Mouse (Mus musculus) limb, embryonic 10.5 days (tissue): ENCODE data around the gene Gm21958. TPM values are rescaled to one million over a fixed set of nuclear protein-coding genes. Genes with fewer than 3 reads are reported as not detected.
A peak's percentile ranks its signal among the peaks of the same experiment; 100 is the strongest.
"Not testable (repeated sequence)": the region's sequence is repeated elsewhere in the genome, so short reads cannot be mapped to it uniquely, and the experiment has no call there.

Source experiments
- DNase-seq: peaks from one replicate; pipeline ENCODE4 v3.0.0-alpha.2; 2017; ENCODE audit warnings: low spot score
- H3K27ac ChIP-seq: fragments of 300-500 bp; sonication (generic); 2 replicates; pipeline ENCODE4 v1.5.1; 2016; ENCODE audit warnings: mild to moderate bottlenecking
- H3K27me3 ChIP-seq: fragments of 300-500 bp; sonication (generic); 2 replicates; pipeline ENCODE4 v1.6.1; 2016; ENCODE audit warnings: low read depth, mild to moderate bottlenecking; ENCODE audit not compliant: poor library complexity, severe bottlenecking
- H3K36me3 ChIP-seq: fragments of 300-500 bp; sonication (generic); 2 replicates; pipeline ENCODE4 v1.6.1; 2016; ENCODE audit warnings: mild to moderate bottlenecking, moderate library complexity
- H3K4me1 ChIP-seq: fragments of 300-500 bp; sonication (generic); 2 replicates; pipeline ENCODE4 v1.6.1; 2016
- H3K4me3 ChIP-seq: fragments of 300-500 bp; sonication (generic); 2 replicates; pipeline ENCODE4 v1.5.1; 2016; ENCODE audit warnings: mild to moderate bottlenecking, moderate library complexity
- H3K9me3 ChIP-seq: fragments of 300-500 bp; sonication (generic); replicated peaks from 2 replicates; pipeline ENCODE4 v1.6.1; 2016; ENCODE audit warnings: mild to moderate bottlenecking
- WGBS: fragments of 180-500 bp; shearing (Covaris S2); methylation state at CpG from one replicate; pipeline ENCODE4 v1.1.7; 2016; 5-methylcytosine and 5-hydroxymethylcytosine counted together
- polyA plus RNA-seq: library from polyadenylated mRNA; unstranded; fragments of >200 nt; fragmentation: Nextera tagmentation; extraction: Ambion mirVana; gene quantifications from 2 replicates; pipeline ENCODE4 v1.2.1, GENCODE M21; 2016

Gene Gm21958
- polyA plus RNA-seq, 1 experiment from 2014 or later = 1.5 TPM

GRCm38 (mm10) chr3:54704106-54704505 lies 10.0 kb downstream of the Gm21958 start:
- 94% methylated on average over 8 of the region's 8 CpGs for WGBS
- DNase-seq = not testable (repeated sequence)

GRCm38 (mm10) chr3:54699759-54700301 lies 14.3 kb downstream of the Gm21958 start:
- no peaks in the 10 kb centered on the region for H3K4me1 ChIP-seq
- H3K27ac ChIP-seq = no peak overlapping the region
- H3K4me3 ChIP-seq = no peak overlapping the region
- WGBS = 79% methylated on average over 5 of the region's 5 CpGs
- H3K36me3 ChIP-seq = peaks cover 96% of the 10 kb centered on the region
- H3K27me3 ChIP-seq = no peaks in the 10 kb centered on the region
- no peak for DNase-seq
- H3K9me3 ChIP-seq = no peaks in the 10 kb centered on the region

More at GRCm38 (mm10) chr3:54704106-54704505, 10.0 kb downstream of the Gm21958 start:
- peaks cover 94% of the 10 kb centered on the region for H3K36me3 ChIP-seq
- H3K4me1 ChIP-seq, H3K9me3 ChIP-seq, H3K27ac ChIP-seq, H3K4me3 ChIP-seq, H3K27me3 ChIP-seq: not testable (repeated sequence)

DNA sequence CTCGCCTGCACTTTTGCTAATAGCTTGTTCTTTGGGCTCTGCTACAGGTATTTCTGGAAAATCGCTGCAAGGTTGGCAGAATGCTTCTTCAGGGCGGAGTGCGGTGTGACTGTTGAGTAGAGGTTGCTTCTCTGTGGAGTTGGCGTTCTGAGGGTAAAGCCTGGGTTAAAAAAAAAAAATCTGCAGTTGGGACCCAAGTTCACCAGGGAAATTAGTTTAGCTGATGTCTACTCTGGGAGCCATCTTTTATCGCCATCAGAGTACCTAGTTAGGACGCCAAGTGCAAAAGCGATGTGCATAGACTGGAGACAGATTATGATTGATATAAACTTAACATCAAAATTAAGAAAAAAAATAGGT lies 21.1 kb downstream of the Gm21958 start:
- under 1% methylated on average over 8 of the region's 8 CpGs for WGBS
- peak overlapping the region; percentile 77 for H3K4me3 ChIP-seq
- DNase-seq = no peak

DNA sequence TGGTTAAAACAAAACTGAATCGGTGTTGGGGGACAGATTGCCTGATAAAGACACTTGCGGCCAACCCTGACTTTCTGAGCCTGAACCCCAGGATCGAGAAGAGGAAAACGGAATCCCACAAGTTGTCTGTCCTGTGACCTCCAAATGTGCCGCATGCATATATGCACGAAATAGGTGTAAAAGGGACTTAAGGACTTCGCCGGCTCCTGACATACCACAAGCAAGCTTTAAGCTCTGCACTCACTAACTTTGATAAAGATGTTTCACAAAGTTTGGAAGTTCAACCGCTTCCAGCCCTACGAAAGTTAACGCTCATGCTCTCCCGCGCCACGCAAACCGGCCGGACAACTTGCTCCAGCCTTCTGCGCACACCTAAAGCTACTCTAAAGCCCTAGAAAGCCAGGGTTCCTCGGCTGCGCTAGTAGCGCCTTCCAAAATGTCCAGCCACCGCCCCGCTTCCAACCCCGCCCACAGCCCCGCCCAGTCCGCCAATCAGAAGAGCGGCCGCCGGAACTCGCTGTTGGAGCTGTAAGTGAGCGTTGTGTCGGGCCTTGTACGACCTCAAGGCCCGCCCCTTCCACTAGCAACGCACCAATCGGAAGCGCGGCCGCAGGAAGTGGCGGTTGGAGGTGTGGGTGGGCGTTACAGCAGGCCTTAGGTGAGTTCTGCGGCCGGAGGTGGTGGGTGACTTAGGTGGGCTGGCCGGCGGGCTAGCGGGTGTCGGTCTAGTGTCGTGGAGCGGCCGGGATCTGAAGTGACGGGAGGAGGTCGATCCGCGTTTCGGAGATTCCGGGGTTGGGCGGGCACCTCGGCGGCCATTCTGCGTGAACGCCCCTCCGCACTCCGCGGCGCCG lies 21.7 kb downstream of the Gm21958 start, which contains the start of gene Supt20:
TSS of gene Supt20 (plus strand) at position 606 of the 854 bp plus-strand sequence.
- peak within 1 kb of the TSS; percentile 77 for H3K4me3 ChIP-seq
- H3K27ac ChIP-seq = peak within 1 kb of the TSS; percentile 92
- DNase-seq = peak; percentile 97
- H3K9me3 ChIP-seq = no peaks in the 10 kb centered on the region
- H3K27me3 ChIP-seq = no peaks in the 10 kb centered on the region
- H3K36me3 ChIP-seq = peaks cover 31% of the 10 kb centered on the region
- 0 out of 2 replicates have a peak, but pooled peaks cover 4% of the 10 kb centered on the region for H3K4me1 ChIP-seq
- 2% methylated on average over 65 of the region's 65 CpGs for WGBS

More for the DNA sequence above, 21.1 kb downstream of the Gm21958 start:
- no peaks in the 10 kb centered on the region for H3K9me3 ChIP-seq
- H3K4me1 ChIP-seq = 0 out of 2 replicates have a peak, but pooled peaks cover 4% of the 10 kb centered on the region
- H3K36me3 ChIP-seq = peaks cover 37% of the 10 kb centered on the region
- peak overlapping the region; percentile 92 for H3K27ac ChIP-seq
- no peaks in the 10 kb centered on the region for H3K27me3 ChIP-seq

DNA sequence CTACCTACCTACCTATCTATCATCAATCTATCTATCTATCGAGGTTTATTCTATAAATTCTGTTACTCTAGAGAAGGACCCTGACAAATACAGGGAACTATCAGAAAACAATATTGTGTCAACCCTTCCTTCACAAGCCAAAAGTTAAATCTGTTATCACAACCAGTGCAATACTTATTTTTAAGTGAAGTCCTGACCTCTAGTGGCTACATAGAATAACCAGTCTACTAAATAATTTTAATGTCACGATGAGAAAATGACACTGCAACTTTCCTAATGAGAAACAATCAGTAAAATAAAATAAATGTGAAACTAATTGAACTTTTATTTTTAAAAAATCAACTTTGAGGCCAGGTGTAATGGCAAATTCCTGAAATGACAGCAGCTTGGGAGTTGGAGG lies 25.1 kb downstream of the Gm21958 start:
- Histone ChIP-seq H3K36me3 (no peaks in the 10 kb centered on the region), H3K4me3 (no peak overlapping the region), H3K4me1 (0 out of 2 replicates have a peak, but pooled peaks cover 4% of the 10 kb centered on the region), H3K27ac (no peak overlapping the region), H3K9me3 (no peaks in the 10 kb centered on the region), H3K27me3 (no peaks in the 10 kb centered on the region)
- WGBS = 64% methylated on average over 2 of the region's 2 CpGs
- DNase-seq = no peak

DNA sequence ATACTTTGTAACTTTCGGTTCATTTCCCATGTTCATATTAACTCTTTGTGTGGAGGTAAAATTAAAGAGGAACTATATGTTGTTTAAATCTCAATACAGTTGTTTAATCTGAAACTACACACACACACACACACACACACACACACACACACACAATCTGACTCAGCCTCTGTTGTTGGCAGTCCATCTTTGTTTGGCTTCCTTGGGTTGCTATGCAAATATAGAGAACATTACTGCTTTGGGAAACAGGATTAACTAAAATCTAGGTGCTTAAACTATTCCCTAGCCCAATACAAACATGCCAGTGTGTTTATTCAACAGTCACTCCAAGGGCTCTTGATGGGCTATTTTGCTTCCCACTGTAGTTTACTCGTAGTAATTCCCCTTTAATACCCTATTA lies 26.9 kb downstream of the Gm21958 start:
- DNase-seq = no peak
- Histone ChIP-seq H3K9me3 (no peaks in the 10 kb centered on the region), H3K27ac (no peak overlapping the region), H3K36me3 (no peaks in the 10 kb centered on the region), H3K27me3 (no peaks in the 10 kb centered on the region), H3K4me3 (no peak overlapping the region), H3K4me1 (0 out of 2 replicates have a peak, but pooled peaks cover 4% of the 10 kb centered on the region)
- WGBS = 72% methylated on average over 2 of the region's 2 CpGs

DNA sequence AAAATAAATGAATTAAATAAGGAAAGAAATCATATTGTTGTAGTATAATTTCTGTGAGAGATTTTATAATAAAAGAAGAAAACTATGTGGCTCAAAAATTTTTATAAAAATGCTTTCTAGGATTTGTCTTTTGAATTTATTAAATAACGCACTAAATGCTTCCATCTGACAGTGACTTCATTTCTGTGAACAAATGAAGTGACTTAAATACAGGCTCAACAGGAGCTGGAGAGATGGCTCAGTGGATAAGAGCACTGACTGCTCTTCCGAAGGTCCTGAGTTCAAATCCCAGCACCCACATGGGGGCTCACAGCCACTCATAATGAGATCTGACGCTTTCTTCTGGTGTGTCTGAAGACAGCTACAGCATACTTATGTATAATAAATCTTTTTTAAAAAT lies 29.0 kb downstream of the Gm21958 start:
- H3K9me3 ChIP-seq = no peaks in the 10 kb centered on the region
- no peak overlapping the region for H3K4me3 ChIP-seq
- H3K27me3 ChIP-seq = no peaks in the 10 kb centered on the region
- no peak overlapping the region for H3K27ac ChIP-seq
- DNase-seq = no peak
- H3K36me3 ChIP-seq = no peaks in the 10 kb centered on the region
- peaks cover 4% of the 10 kb centered on the region; the same call in 1 of the 2 replicates for H3K4me1 ChIP-seq
- 93% methylated on average over 3 of the region's 3 CpGs for WGBS

DNA sequence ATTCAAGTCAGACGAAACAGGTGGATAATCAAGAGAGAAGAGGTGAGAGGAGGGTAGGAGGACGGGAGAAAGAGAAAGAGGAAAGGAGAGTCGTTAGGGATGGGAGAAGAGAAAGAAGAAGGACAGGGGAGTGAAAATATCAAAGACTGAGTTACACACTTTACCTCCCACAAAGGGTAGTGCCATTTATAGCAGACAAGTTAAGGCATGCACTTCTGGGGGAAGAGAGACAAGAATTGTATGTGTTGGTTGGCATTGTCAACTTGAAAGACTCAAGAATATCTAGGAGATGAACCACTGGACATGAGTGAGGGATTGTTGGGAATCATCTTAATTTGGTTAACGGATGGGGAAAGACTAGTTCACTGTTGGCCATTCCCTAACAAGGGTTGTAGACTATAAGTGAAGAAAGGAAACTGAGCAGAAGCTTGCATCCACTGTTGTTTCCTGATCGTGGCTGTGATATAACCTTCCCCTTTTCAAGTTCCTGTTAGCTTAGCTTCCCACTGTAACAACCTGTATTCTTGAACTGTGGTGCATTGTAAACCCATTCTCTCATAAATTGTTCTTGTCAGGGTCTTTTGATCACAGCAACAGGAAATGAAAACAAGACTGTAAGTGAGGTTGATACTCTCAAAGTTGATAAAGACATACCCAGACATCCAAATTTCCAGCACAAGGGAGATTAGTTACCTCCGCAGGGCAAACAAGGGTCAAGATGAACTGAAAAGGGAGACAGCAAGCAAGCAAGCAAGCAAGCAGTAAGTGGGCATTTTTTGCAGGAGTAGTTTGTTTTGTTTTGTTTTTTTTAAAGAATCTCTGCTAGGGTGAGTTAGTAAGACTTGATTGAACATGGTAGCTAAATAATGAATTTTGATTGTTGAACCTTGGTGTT lies 32.6 kb downstream of the Gm21958 start:
- WGBS = 63% methylated on average over 6 of the region's 6 CpGs
- no peaks in the 10 kb centered on the region for H3K36me3 ChIP-seq
- no peaks in the 10 kb centered on the region for H3K27me3 ChIP-seq
- H3K4me3 ChIP-seq = no peak overlapping the region
- H3K4me1 ChIP-seq = peaks cover 8% of the 10 kb centered on the region; the same call in 1 of the 2 replicates
- no peak for DNase-seq
- no peaks in the 10 kb centered on the region for H3K9me3 ChIP-seq
- H3K27ac ChIP-seq = no peak overlapping the region

GRCm38 (mm10) chr3:54676818-54677217 lies 37.3 kb downstream of the Gm21958 start:
- Histone ChIP-seq H3K27me3 (no peaks in the 10 kb centered on the region), H3K4me1 (peaks cover 8% of the 10 kb centered on the region; the same call in 1 of the 2 replicates), H3K9me3 (no peaks in the 10 kb centered on the region), H3K27ac (no peak overlapping the region), H3K4me3 (no peak overlapping the region), H3K36me3 (no peaks in the 10 kb centered on the region)
- DNase-seq = no peak
- WGBS = 81% methylated on average over 2 of the region's 2 CpGs

DNA sequence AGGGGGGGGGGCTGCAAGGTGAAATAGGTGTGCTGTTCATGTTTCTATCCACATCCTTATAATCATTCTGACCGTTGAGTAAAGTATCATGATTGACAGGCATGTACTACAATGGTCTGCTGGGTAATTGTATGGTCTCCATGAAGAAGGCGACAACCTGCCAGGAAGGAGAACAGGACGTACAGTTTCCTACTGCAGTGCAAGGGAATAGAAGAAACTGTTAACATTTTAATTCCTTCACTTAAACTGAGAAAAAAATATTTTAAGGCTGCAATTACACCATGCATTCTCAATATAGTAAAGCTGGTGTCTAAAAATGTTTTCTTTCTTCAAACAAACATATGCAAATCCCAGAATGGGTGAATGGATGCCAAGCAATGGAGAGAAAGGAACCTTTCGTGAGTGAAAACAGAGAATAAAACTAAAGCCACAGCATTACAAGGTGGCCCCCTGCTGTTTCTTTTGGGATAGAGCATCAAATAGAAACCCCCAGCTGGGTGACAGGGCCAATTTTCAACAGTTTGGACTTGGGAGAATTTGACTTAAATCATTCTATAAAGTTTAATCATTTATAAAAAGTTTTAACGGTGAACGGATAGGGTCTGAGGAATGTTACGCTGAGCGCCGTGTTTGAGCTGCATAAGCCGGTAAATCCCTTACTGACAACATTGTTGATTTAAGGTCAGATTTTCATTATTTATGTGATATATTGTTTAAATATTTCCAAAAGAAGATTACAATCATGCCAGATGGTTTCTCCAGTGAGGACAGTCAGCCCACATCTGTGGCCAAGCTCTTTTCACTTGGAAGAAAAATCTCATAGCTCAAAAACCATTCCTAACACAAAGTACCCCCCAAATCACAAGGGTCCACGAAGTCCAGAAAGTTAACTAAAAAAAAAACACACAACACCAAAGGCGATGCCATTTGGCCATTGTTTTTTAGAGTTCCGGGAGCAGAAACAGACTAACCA lies 41.3 kb downstream of the Gm21958 start:
- H3K27ac ChIP-seq = no peak overlapping the region
- peak; percentile 43 for DNase-seq
- no peaks in the 10 kb centered on the region for H3K9me3 ChIP-seq
- no peaks in the 10 kb centered on the region for H3K4me1 ChIP-seq
- H3K27me3 ChIP-seq = no peaks in the 10 kb centered on the region
- no peak overlapping the region for H3K4me3 ChIP-seq
- WGBS = 80% methylated on average over 13 of the region's 13 CpGs
- no peaks in the 10 kb centered on the region for H3K36me3 ChIP-seq

- H3K36me3 ChIP-seq = no peaks in the 10 kb centered on the region
- WGBS = 91% methylated on average over 3 of the region's 3 CpGs
- H3K27me3 ChIP-seq = no peaks in the 10 kb centered on the region
- H3K9me3 ChIP-seq = no peaks in the 10 kb centered on the region
- H3K27ac ChIP-seq = no peak overlapping the region
- no peak overlapping the region for H3K4me3 ChIP-seq
- no peak for DNase-seq
- H3K4me1 ChIP-seq = no peaks in the 10 kb centered on the region
Measured at GRCm38 (mm10) chr3:54672111-54672510, 42.0 kb downstream of the Gm21958 start.

- DNase-seq = no peak
- H3K4me3 ChIP-seq = no peak overlapping the region
- H3K36me3 ChIP-seq = no peaks in the 10 kb centered on the region
- H3K27me3 ChIP-seq = no peaks in the 10 kb centered on the region
- no peaks in the 10 kb centered on the region for H3K4me1 ChIP-seq
- H3K27ac ChIP-seq = no peak overlapping the region
- 83% methylated on average over 6 of the region's 6 CpGs for WGBS
- H3K9me3 ChIP-seq = no peaks in the 10 kb centered on the region
Measured at GRCm38 (mm10) chr3:54669559-54669958, 44.6 kb downstream of the Gm21958 start.
